Mouse (Mus musculus): ENCODE measurements around the gene Prrt1. TPM values are rescaled to one million over a fixed set of nuclear protein-coding genes. Genes with fewer than 3 reads are reported as not detected.

The Prrt1 gene
- polyA plus RNA-seq, 1 experiment: 8.0 TPM

DNA sequence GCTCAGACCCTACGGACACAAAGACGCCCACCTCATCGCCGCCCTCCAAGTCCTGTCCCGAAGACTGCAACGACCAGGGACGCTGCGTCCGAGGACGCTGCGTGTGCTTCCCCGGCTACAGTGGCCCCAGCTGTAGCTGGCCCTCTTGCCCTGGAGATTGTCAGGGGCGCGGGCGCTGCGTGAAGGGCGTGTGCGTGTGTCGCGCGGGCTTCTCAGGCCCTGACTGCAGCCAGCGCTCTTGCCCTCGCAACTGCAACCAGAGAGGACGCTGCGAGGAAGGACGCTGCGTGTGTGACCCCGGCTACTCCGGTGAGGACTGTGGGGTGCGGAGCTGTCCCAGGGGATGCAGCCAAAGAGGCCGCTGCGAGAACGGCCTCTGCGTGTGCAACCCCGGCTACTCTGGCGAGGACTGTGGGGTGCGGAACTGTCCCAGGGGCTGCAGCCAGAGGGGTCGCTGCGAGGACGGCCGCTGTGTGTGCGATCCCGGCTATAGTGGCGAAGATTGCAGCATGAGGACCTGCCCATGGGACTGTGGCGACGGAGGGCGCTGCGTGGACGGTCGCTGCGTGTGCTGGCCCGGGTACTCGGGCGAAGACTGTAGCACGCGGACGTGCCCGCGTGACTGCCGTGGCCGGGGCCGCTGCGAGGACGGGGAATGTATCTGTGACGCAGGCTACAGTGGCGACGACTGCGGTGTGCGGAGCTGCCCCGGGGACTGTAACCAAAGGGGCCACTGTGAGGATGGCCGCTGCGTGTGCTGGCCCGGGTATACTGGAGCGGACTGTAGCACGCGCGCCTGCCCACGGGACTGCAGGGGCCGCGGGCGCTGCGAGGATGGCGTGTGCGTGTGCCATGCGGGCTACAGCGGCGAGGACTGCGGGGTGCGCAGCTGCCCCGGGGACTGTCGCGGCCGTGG lies 42.1 kb downstream of the Prrt1 start:
- DNase-seq (ENCODE audit: low spot score): no peak

DNA sequence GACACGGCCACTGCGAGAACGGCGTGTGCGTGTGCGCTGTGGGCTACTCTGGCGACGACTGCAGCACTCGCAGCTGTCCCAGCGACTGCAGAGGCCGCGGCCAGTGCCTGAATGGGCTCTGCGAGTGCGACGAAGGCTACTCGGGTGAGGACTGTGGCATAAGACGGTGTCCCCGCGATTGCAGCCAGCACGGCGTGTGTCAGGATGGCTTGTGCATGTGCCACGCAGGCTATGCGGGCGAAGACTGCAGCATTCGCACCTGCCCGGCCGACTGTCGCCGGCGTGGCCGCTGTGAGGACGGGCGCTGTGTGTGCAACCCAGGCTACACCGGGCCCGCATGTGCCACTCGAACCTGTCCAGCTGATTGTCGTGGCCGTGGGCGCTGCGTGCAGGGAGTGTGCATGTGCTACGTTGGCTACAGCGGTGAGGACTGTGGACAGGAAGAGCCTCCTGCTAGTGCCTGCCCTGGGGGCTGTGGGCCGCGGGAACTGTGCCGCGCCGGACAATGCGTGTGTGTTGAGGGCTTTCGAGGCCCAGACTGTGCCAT lies 43.0 kb downstream of the Prrt1 start:
- DNase-seq (ENCODE audit: low spot score): no peak

DNA sequence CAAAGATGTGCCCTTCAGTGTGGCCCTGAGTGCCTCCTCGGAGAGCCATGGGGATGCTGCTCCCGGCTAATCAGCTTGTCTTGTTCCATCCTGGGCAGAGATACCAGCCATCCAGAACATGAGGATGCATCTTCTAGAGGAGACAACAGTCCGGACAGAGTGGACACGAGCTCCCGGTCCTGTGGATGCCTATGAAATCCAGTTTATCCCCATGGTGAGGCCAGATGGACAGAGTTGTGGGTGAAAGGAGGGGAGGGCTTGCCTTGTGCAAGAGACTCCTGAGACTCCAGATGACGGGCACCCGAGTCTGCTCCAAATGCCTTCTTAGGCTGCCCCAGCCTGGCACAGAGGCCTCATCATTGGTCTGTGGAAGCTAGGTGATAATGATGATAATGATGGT lies 43.8 kb downstream of the Prrt1 start:
- DNase-seq (ENCODE audit: low spot score): no peak

DNA sequence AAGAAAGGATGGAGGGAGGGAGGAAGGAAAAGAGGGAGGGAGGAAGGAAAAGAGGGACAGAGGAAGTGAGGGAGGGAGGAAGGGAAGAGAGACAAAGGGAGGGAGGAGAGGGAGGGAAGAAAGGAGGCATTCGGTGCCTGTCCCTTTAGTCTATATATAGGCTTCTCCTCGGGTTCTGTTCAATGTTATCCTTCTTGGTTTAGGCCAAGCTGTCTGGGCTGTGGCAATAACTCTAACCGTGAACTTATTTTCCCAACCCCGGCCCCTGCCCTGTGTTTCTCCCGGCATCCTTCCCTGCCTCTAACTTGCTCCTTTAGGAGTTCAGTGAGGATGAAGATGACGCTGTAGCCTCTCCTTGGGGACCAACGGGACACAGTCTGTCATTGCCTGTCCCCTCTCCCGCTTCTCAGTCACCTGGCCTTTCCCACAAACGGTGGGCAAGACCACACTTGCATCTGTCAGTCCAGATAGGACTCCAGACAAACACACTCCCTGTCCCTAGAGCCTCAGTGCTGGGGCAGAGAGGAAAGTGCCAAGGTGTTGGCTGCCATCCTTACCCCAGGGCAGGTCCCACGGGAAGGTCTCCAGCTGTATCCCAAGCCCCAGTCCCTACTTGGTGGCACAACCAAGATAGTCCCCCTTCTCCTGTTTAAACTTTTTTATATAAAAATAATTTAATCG lies 45.3 kb downstream of the Prrt1 start:
- no peak for DNase-seq (ENCODE audit: low spot score)

DNA sequence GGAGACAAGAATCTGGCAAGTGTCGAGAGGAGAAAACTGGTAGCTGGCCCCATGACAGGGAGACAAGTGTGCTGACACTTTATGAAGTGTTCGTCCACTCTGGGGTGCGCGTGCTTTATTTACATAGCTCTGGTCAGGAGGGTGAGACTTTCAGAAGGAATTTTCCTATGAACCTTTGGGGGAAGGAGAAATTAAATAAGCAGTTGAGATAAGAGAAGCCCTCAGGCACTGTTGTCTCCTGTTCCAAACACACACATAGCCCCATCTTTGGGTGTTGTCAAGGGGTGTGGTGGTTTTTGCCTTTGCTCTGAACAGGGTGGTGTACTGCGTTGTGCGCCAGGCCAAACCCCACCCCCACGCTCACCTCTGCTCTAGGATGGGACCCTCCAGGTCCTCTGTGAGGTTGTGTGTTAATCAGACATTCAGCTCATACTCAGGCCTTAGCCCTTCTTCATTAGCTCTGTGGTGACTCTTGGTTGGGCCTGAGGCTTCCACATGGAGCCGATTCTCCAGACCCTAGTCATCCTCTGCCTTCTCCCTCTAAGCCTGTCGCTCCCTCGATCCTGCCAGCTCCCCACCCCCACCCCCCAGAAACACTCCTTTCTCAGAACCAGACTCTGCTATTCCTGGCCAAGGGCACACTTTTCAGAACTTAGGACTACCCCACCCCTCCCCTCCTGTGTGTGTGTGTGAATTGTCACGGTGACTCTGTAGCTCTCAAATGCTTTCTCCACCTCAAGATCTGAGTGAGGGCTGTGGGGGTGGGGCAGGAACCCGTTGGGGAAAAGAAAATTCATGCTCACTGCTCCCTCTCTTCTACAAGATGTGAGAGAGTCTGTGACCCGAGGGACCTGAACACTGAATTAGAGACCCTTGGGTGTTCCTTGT lies 46.1 kb downstream of the Prrt1 start:
- DNase-seq (ENCODE audit: low spot score): no peak

DNA sequence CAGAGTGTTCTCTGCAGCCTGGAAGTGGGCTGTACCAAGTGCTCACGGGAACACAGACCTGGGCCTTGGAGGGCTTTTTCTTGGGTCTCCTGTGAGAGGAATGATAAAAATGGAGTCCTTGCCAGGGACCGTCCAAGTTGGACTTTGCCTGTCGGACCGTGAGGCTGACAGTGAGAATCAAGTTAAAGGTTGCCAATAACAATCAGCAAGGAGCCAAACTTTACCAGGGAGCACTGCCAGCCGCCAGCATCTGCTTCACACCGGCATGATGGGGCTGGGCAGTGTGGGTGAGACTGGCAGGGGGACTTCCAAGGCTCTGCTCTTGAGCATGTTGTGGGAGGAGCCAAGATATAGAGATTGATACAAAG lies 46.7 kb downstream of the Prrt1 start:
- no peak for DNase-seq (ENCODE audit: low spot score)

DNA sequence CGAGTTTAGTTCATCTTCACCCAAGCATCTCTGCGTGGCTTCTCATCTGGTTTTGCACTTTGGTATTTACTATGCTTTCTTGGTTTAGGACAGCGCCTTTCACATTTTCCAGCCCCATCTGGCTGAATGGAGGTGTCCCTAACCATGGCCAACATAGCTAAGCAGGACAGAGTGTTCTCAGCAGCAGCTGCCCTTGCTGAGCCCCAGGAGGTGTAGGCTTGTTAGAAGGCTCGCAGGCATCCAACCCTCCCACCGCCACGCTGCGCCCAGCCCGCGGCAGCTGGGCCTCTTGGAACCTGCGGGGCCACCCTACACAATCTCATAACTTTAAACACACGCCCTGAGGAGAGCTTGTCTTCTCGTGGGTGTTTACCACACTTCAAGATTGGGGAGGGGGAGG lies 47.3 kb downstream of the Prrt1 start:
- DNase-seq (ENCODE audit: low spot score): no peak

DNA sequence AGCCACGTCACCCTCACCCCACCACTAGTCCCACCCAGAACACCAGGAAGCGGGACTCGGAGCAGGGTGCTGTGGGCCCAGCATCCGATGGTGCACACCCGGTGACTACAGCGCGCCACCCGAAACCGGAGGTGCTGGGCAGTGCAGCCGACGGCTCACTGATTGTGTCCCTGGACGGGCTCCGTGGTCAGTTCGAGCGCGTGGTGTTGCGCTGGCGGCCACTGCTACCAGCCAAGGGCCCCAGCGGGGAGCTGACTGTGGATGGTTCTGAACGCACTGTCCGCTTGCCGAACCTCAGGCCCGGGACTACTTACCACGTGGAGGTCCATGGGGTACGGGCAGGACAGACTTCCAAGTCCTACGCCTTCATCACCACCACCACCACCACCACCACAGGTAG lies 50.9 kb downstream of the Prrt1 start:
- no peak for DNase-seq (ENCODE audit: low spot score)

DNA sequence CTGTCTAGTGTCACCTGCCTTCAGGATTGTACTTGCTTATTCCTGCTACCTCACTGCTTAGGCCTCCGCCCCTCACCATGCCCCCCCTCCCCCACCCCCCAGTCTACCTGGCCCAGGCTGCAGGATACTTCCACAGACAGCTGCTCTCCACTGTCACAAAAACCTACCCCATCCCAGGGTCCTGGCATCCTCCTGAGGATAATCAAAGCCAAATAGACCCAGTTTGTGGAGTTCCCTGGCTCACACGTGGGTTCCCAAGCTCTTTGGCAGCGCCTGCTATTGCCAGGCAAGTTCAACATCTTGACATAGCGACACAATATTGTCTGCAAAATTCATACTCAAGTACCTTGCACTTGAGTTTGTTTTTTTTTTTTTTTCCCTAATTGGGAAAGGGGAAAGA lies 51.3 kb downstream of the Prrt1 start:
- DNase-seq (ENCODE audit: low spot score): no peak

DNA sequence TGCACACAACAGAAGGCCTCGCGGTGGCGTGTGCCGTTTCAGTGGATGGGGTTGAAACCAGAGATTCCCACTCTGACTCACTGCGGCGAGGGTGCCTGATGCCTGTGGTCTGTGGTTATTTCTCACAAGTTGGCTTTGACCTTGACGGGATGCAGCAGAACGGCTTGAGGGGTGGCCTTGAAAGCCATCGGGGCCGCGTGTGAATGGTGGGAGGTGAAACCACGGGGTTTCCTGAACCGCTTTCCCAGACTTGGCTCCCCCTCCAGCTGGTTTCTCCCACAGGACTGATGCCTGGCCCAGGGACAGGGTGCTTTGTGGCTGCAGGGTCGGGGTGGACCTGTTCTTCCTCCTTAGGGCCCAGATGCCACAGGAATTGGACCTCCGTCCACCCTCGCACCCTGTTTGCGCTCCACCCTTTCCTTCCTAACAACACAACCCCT lies 51.8 kb downstream of the Prrt1 start:
- no peak for DNase-seq (ENCODE audit: low spot score)

DNA sequence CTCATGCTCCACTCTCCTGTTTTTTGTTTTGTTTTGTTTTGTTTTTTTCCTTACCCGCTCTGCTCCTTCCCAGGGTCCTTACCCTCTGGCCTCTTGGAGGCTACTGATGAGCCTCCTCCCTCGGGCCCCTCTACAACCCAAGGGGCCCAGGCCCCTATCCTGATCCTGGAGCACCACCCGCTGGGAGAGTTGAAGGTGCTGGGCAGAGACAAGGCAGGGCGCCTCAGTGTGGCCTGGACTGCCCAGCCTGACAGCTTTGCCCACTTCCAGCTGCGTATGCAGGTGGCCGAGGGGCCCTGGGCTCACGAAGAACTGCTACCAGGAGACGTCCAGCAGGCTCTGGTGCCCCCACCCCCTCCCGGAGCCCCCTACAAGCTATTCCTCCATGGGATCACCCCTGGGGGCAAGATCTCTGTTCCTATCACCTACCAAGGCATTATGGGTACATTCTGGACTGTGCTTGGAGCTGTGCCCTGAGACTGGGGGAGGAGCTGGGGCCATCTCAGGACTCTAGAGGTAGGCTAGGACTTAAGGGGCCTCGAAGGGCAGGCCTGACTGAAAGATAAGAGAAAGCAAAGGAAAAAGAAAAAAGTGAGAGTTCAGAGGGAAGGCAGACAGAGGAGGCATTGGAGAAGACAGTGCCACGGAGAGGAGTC lies 52.7 kb downstream of the Prrt1 start:
- DNase-seq (ENCODE audit: low spot score): no peak

Other genes starting within 250 kb of the Prrt1 start
- 1.2 and 1.6 TPM in 2 replicates for gene BC051142, start 230.7 kb upstream of the Prrt1 start, polyA plus RNA-seq (2012; rRNA removed)
- 0.04 TPM in 1 of 2 replicates, not detected in the other for gene Btnl4, start 152.2 kb upstream of the Prrt1 start, polyA plus RNA-seq (2012; rRNA removed)
- gene Btnl6, start 112.2 kb upstream of the Prrt1 start, polyA plus RNA-seq (2012; rRNA removed): not detected in 2 replicates
- 3.2 and 5.5 TPM in 2 replicates for gene Notch4, start 65.3 kb upstream of the Prrt1 start, polyA plus RNA-seq (2012; rRNA removed)
- gene Gpsm3, start 39.7 kb upstream of the Prrt1 start, polyA plus RNA-seq (2012; rRNA removed): 9.5 and 12.6 TPM in 2 replicates
- 55.2 and 58.1 TPM in 2 replicates for gene Pbx2, start 38.3 kb upstream of the Prrt1 start, polyA plus RNA-seq (2012; rRNA removed)
- gene Ager, start 31.7 kb upstream of the Prrt1 start, polyA plus RNA-seq (2012; rRNA removed): 5.1 and 6.1 TPM in 2 replicates
- gene Rnf5, start 25.8 kb upstream of the Prrt1 start, polyA plus RNA-seq (2012; rRNA removed): 82.7 and 91.4 TPM in 2 replicates
- gene Agpat1, start 25.3 kb upstream of the Prrt1 start, polyA plus RNA-seq (2012; rRNA removed): 104 and 109 TPM in 2 replicates
- gene Egfl8, start 13.6 kb upstream of the Prrt1 start, polyA plus RNA-seq (2012; rRNA removed): 9.3 and 10.6 TPM in 2 replicates
- 22.8 and 24.8 TPM in 2 replicates for gene Ppt2, start 1.0 kb upstream of the Prrt1 start, polyA plus RNA-seq (2012; rRNA removed)
- 4.6 and 7.2 TPM in 2 replicates for gene Fkbpl, start 15.2 kb downstream of the Prrt1 start, polyA plus RNA-seq (2012; rRNA removed)
- gene Atf6b, start 17.6 kb downstream of the Prrt1 start, polyA plus RNA-seq (2012; rRNA removed): 39.2 and 42.1 TPM in 2 replicates
- gene Tnxb, start 41.0 kb downstream of the Prrt1 start, polyA plus RNA-seq (2012; rRNA removed): 74.4 and 93.5 TPM in 2 replicates
- 55.7 and 73.2 TPM in 2 replicates for gene C4b, start 114.3 kb downstream of the Prrt1 start, polyA plus RNA-seq (2012; rRNA removed)
- not detected in 2 replicates for gene Cyp21a1, start 175.0 kb downstream of the Prrt1 start, polyA plus RNA-seq (2012; rRNA removed)
- 37.0 and 47.5 TPM in 2 replicates for gene Stk19, start 207.4 kb downstream of the Prrt1 start, polyA plus RNA-seq (2012; rRNA removed)
- 32.3 and 45.6 TPM in 2 replicates for gene Dxo, start 207.5 kb downstream of the Prrt1 start, polyA plus RNA-seq (2012; rRNA removed)
- gene Skiv2l, start 220.7 kb downstream of the Prrt1 start, polyA plus RNA-seq (2012; rRNA removed): 50.3 and 58.0 TPM in 2 replicates
- 50.4 and 50.6 TPM in 2 replicates for gene Nelfe, start 220.9 kb downstream of the Prrt1 start, polyA plus RNA-seq (2012; rRNA removed)
- 35.7 and 41.6 TPM in 2 replicates for gene Cfb, start 233.0 kb downstream of the Prrt1 start, polyA plus RNA-seq (2012; rRNA removed)
- 6.6 and 8.5 TPM in 2 replicates for gene Zbtb12, start 249.9 kb downstream of the Prrt1 start, polyA plus RNA-seq (2012; rRNA removed)